Mouse (Mus musculus) midbrain, postnatal 0 days (tissue): Measurements from ENCODE around the gene Cfap52. TPM values are rescaled to one million over a fixed set of nuclear protein-coding genes. Genes with fewer than 3 reads are reported as not detected.

Experiments
- ATAC-seq: fragments of 200-750 bp; cut with Nextera tagmentation; 2 replicates; pipeline ENCODE4 v1.8.0; 2017; ENCODE audit warnings: moderate number of reproducible peaks, mild to moderate bottlenecking, moderate TSS enrichment, moderate library complexity; ENCODE audit not compliant: low FRiP score
- DNase-seq: peaks from one replicate; pipeline ENCODE4 v3.0.0-alpha.2; 2015; ENCODE audit warnings: low spot score
- H3K27ac ChIP-seq: fragments of 300-500 bp; sonication (generic); 2 replicates; pipeline ENCODE4 v1.5.1; 2014; ENCODE audit warnings: low read depth, mild to moderate bottlenecking, low read length, mixed read lengths
- H3K27me3 ChIP-seq: fragments of 300-500 bp; sonication (generic); 2 replicates; pipeline ENCODE4 v1.6.1; 2014; ENCODE audit warnings: low read length, control low read depth, mixed read lengths; ENCODE audit not compliant: insufficient read depth
- H3K36me3 ChIP-seq: fragments of 300-500 bp; sonication (generic); 2 replicates; pipeline ENCODE4 v1.6.1; 2014; ENCODE audit warnings: low read length, control low read depth, mixed read lengths; ENCODE audit not compliant: insufficient read depth
- H3K4me1 ChIP-seq: fragments of 300-500 bp; sonication (generic); 2 replicates; pipeline ENCODE4 v1.6.1; 2014; ENCODE audit warnings: mild to moderate bottlenecking, control low read depth, antibody characterized with exemption, low read length, mixed read lengths; ENCODE audit not compliant: insufficient read depth
- H3K4me2 ChIP-seq: fragments of 300-500 bp; sonication (generic); 2 replicates; pipeline ENCODE4 v1.6.1; 2014; ENCODE audit warnings: low read depth, mild to moderate bottlenecking, low read length, mixed read lengths; ENCODE audit not compliant: poor library complexity, severe bottlenecking
- H3K4me3 ChIP-seq: fragments of 300-500 bp; sonication (generic); 2 replicates; pipeline ENCODE4 v1.5.1; 2014; ENCODE audit warnings: low read depth, mild to moderate bottlenecking, low read length, moderate library complexity
- H3K9ac ChIP-seq: fragments of 300-500 bp; sonication (generic); replicated peaks from 2 replicates; pipeline ENCODE4 v1.6.1; 2014; ENCODE audit warnings: mild to moderate bottlenecking, low read length, moderate library complexity, mixed read lengths; ENCODE audit not compliant: poor library complexity, severe bottlenecking
- H3K9me3 ChIP-seq: fragments of 300-500 bp; sonication (generic); 2 replicates; pipeline ENCODE4 v1.6.1; 2016; ENCODE audit warnings: low read length, control low read depth
- CTCF ChIP-seq: IDR thresholded peaks from 2 replicates; pipeline ENCODE4 v1.5.1; 2016; ENCODE audit warnings: antibody characterized with exemption, mild to moderate bottlenecking
- WGBS: fragments of 180-500 bp; shearing (Covaris S2); extraction: QIAGEN DNeasy Blood & Tissue Kit; methylation state at CpG from one replicate; pipeline ENCODE4 v1.1.7; 2014; 5-methylcytosine and 5-hydroxymethylcytosine counted together
- polyA plus RNA-seq: library from polyadenylated mRNA; unstranded; fragments of >200 nt; fragmentation: Nextera tagmentation; extraction: Ambion mirVana; gene quantifications from 2 replicates; pipeline ENCODE4 v1.2.1, GENCODE M21; 2015
- total RNA-seq: library from RNA; depleted of rRNA; stranded (reverse); fragments of >200 nt; gene quantifications from 2 replicates; pipeline ENCODE4 v1.2.3, GENCODE M21; 2014

Cfap52 gene
- total and polyA plus RNA-seq, 2 experiments from 2014 or later, result 3.2 to 3.8 TPM

- Histone ChIP-seq H3K9me3 (no peaks in the 10 kb centered on the region), H3K4me1 (no peaks in the 10 kb centered on the region), H3K36me3 (no peaks in the 10 kb centered on the region), H3K4me3 (no peak overlapping the region), H3K27me3 (no peaks in the 10 kb centered on the region), H3K27ac (no peak overlapping the region), H3K4me2 (no peak overlapping the region), H3K9ac (no peak overlapping the region)
- ATAC-seq (no peak), DNase-seq (no peak)
- no peak for TF ChIP-seq CTCF
- 83% methylated on average over 5 of the region's 5 CpGs for WGBS
Measured at GRCm38 (mm10) chr11:67953604-67954003, 11.8 kb downstream of the Cfap52 start.

GRCm38 (mm10) chr11:67949475-67949874, 16.0 kb downstream of the Cfap52 start:
- DNase-seq, result no peak
- Histone ChIP-seq H3K9me3 (no peaks in the 10 kb centered on the region), H3K4me2 (no peak overlapping the region), H3K4me1 (no peaks in the 10 kb centered on the region), H3K4me3 (no peak overlapping the region), H3K9ac (no peak overlapping the region), H3K36me3 (no peaks in the 10 kb centered on the region), H3K27me3 (no peaks in the 10 kb centered on the region), H3K27ac (no peak overlapping the region)
- TF ChIP-seq CTCF, result no peak
- 88% methylated on average over 9 of the region's 9 CpGs for WGBS
- ATAC-seq, result no peak

- no peak for DNase-seq
Measured at GRCm38 (mm10) chr11:67948229-67948628, 17.2 kb downstream of the Cfap52 start.

GRCm38 (mm10) chr11:67932156-67932555, 33.3 kb downstream of the Cfap52 start:
- Histone ChIP-seq H3K9me3 (no peaks in the 10 kb centered on the region), H3K36me3 (no peaks in the 10 kb centered on the region), H3K9ac (no peak overlapping the region), H3K4me1 (no peaks in the 10 kb centered on the region), H3K4me3 (no peak overlapping the region), H3K27ac (no peak overlapping the region), H3K4me2 (no peak overlapping the region), H3K27me3 (no peaks in the 10 kb centered on the region)
- no peak for ATAC-seq
- WGBS, result 87% methylated on average over 3 of the region's 3 CpGs
- DNase-seq, result no peak
- TF ChIP-seq CTCF, result no peak

More at GRCm38 (mm10) chr11:67948229-67948628, 17.2 kb downstream of the Cfap52 start:
- Histone ChIP-seq H3K36me3 (no peaks in the 10 kb centered on the region), H3K27ac (no peak overlapping the region), H3K9me3 (no peaks in the 10 kb centered on the region), H3K4me2 (no peak overlapping the region), H3K4me3 (no peak overlapping the region), H3K9ac (no peak overlapping the region), H3K4me1 (no peaks in the 10 kb centered on the region), H3K27me3 (no peaks in the 10 kb centered on the region)
- ATAC-seq, result no peak
- 47% methylated on average over 3 of the region's 3 CpGs for WGBS
- no peak for TF ChIP-seq CTCF

- no peak for TF ChIP-seq CTCF
- H3K36me3 ChIP-seq, result no peaks in the 10 kb centered on the region
- H3K27me3 ChIP-seq, result no peaks in the 10 kb centered on the region
- no peak overlapping the region for H3K27ac ChIP-seq
- no peak overlapping the region for H3K9ac ChIP-seq
- no peak for ATAC-seq
- DNase-seq, result no peak
- no peaks in the 10 kb centered on the region for H3K4me1 ChIP-seq
- H3K4me2 ChIP-seq, result no peak overlapping the region
- no peaks in the 10 kb centered on the region for H3K9me3 ChIP-seq
- no peak overlapping the region for H3K4me3 ChIP-seq
- 15% methylated on average over 15 of the region's 15 CpGs for WGBS
Measured at GRCm38 (mm10) chr11:67926348-67927055, 38.9 kb downstream of the Cfap52 start.

GRCm38 (mm10) chr11:67925000-67925399, 40.5 kb downstream of the Cfap52 start:
- DNase-seq (no peak), ATAC-seq (no peak)
- WGBS, result 92% methylated on average over 13 of the region's 13 CpGs
- Histone ChIP-seq H3K4me3 (no peak overlapping the region), H3K36me3 (no peaks in the 10 kb centered on the region), H3K4me2 (no peak overlapping the region), H3K27ac (no peak overlapping the region), H3K4me1 (no peaks in the 10 kb centered on the region), H3K9me3 (no peaks in the 10 kb centered on the region), H3K9ac (no peak overlapping the region), H3K27me3 (peaks cover 7% of the 10 kb centered on the region; the same call in 1 of the 2 replicates)
- TF ChIP-seq CTCF, result no peak
